8 mouse cellular contexts compared by ENCODE assay signal in the genomic region with DNA sequence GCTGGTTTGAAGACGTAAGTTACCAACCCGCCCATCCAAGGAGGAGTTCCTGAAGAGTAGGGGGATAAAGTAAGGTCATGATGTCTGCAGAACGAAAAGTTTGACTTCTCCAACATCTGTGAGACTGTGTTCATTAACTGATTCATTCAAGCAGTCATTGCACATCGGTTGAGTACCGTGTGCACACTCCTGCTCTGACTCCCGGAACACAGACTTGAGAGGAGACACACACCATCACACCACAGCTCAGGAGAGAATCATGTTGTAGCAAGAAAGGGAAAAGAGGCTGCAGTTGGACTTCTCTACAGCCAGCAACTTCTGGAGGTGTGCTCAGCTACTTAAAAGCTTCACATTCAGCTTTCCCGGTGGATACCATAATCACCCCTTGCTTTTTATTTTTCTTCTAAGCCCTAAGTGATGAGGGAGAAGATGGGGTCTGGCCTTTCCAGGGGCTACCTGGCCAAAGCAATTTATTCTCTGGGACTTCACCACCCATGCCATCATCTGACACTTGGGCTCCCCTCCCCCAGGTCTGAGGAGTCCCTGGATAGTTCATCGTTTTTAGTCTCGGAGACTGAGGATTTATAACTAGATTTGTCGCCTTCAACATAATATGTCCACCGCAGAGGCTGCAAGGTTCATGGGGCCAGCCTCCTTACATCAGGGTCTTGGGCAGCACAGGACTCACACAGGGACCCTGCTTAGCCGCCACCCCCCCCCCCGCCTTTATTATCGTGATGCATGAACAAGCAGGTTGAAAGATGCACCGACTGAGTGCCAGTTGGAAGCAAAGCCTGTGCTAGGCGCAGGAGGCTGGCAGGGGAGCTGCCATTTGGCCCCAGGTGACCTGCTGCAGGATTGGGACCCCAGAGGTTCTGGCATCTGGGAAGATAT. TPM values are rescaled to one million over a fixed set of nuclear protein-coding genes. Genes with fewer than 3 reads are reported as not detected.
DNase-seq lines count a peak whose midpoint lies in the region; ATAC-seq and TF ChIP-seq lines count a peak whose summit lies in the region.

No protein-coding gene starts in this region.

- TF ChIP-seq CTCF in liver, adult 2 months (IDR thresholded peaks at IDR 0.05; ENCODE audit: low read depth, low read length), result no peak
- no peak for TF ChIP-seq CTCF in cortical plate, adult 2 months (IDR thresholded peaks at IDR 0.05; ENCODE audit: extremely low read depth, insufficient read depth, low read length)
- no peak for TF ChIP-seq CTCF in forebrain, postnatal 0 days (IDR thresholded peaks at IDR 0.05; ENCODE audit: low read depth)

- 65% methylated on average over 16 of the region's 16 CpGs for WGBS in liver, adult 2 months
- WGBS in forebrain, postnatal 0 days, result 52% methylated on average over 16 of the region's 16 CpGs
- WGBS in macrophage (ENCODE audit: missing documents), result 70% methylated on average over 16 of the region's 16 CpGs

- no peak for ATAC-seq in forebrain, postnatal 0 days

- no peak for TF ChIP-seq POLR2A in liver, adult 2 months (IDR thresholded peaks at IDR 0.05; ENCODE audit: extremely low read depth, insufficient read depth, low read length)
- no peak for TF ChIP-seq POLR2A in cortical plate, adult 2 months (IDR thresholded peaks at IDR 0.05; ENCODE audit: extremely low read depth, insufficient read depth, low read length)

- H3K27ac ChIP-seq in liver, adult 2 months (replicated peaks; ENCODE audit: insufficient read depth, low read depth, low read length), result peak overlapping the region; percentile 87
- peak overlapping the region; percentile 64 for H3K27ac ChIP-seq in cortical plate, adult 2 months (ENCODE audit: insufficient read depth, low read length)
- peak overlapping the region; percentile 95 for H3K27ac ChIP-seq in forebrain, postnatal 0 days (ENCODE audit: low read depth, low read length)
- H3K27ac ChIP-seq in macrophage, result peak overlapping the region; percentile 79

- H3K4me3 ChIP-seq in liver, adult 2 months (ENCODE audit: insufficient read depth, low read depth, low read length), result peak overlapping the region; percentile 64
- peak overlapping the region; percentile 94 for H3K4me3 ChIP-seq in cortical plate, adult 2 months (ENCODE audit: insufficient read depth, low read length)
- H3K4me3 ChIP-seq in forebrain, postnatal 0 days (ENCODE audit: low read depth, low read length), result peak overlapping the region; percentile 94
- H3K4me3 ChIP-seq in macrophage (ENCODE audit: inconsistent target), result peak overlapping the region; percentile 42

- peaks cover 29% of the 10 kb centered on the region for H3K4me1 ChIP-seq in liver, adult 2 months (ENCODE audit: control insufficient read depth, insufficient read depth, low read length)
- H3K4me1 ChIP-seq in cortical plate, adult 2 months (ENCODE audit: control insufficient read depth, insufficient read depth, low read length), result peaks cover 4% of the 10 kb centered on the region
- peaks cover 22% of the 10 kb centered on the region; the same call in 1 of the 2 replicates for H3K4me1 ChIP-seq in forebrain, postnatal 0 days (ENCODE audit: insufficient read depth)

- H3K9ac ChIP-seq in liver, adult 2 months (ENCODE audit: low read depth, low read length), result peak overlapping the region; percentile 46
- H3K9ac ChIP-seq in forebrain, postnatal 0 days, result peak overlapping the region; percentile 60

- DNase-seq in liver, adult 2 months (ENCODE audit: extremely low read depth, low read depth, low spot score), result no peak
- DNase-seq in liver, result no peak
- DNase-seq in forebrain, postnatal 0 days, result no peak
- DNase-seq in gastrocnemius, postnatal 10 days, result no peak
- no peak for DNase-seq in adrenal gland, adult 2 months
- DNase-seq in gastrocnemius, postnatal 25 days, result no peak

- H3K79me2 ChIP-seq in liver, adult 2 months (ENCODE audit: control insufficient read depth, insufficient read depth, low read length), result peaks cover 34% of the 10 kb centered on the region
- H3K79me2 ChIP-seq in macrophage (ENCODE audit: inconsistent target), result peaks cover 33% of the 10 kb centered on the region

- H3K4me2 ChIP-seq in forebrain, postnatal 0 days (ENCODE audit: low read depth), result peak overlapping the region; percentile 71

- no peaks in the 10 kb centered on the region for H3K9me3 ChIP-seq in forebrain, postnatal 0 days (ENCODE audit: low read length)

- H3K27me3 ChIP-seq in liver, adult 2 months (ENCODE audit: control insufficient read depth, insufficient read depth, low read length), result no peaks in the 10 kb centered on the region
- H3K27me3 ChIP-seq in forebrain, postnatal 0 days (ENCODE audit: insufficient read depth, low read length), result no peaks in the 10 kb centered on the region

- H3K36me3 ChIP-seq in liver, adult 2 months (ENCODE audit: control insufficient read depth, insufficient read depth, low read length), result no peaks in the 10 kb centered on the region
- peaks cover 2% of the 10 kb centered on the region; the same call in 1 of the 2 replicates for H3K36me3 ChIP-seq in forebrain, postnatal 0 days (ENCODE audit: insufficient read depth)
- H3K36me3 ChIP-seq in macrophage (ENCODE audit: inconsistent target), result no peaks in the 10 kb centered on the region

RNA-seq across cellular contexts. Expression of a gene that starts 1.6 kb away (rescaled TPM):
- 54.4 and 56.1 TPM in 2 replicates for total RNA-seq in liver, adult 2 months (2014; rRNA removed)
- polyA plus RNA-seq in liver, adult 2 months (2012; rRNA removed), result 110 and 123 TPM in 2 replicates
- 294 and 314 TPM in 2 replicates for polyA plus RNA-seq in cortical plate, adult 2 months (2012; rRNA removed)
- total RNA-seq in forebrain, postnatal 0 days (2014; rRNA removed), result 127 and 135 TPM in 2 replicates
- 91.8 and 94.1 TPM in 2 replicates for polyA plus RNA-seq in forebrain, postnatal 0 days (2015; fragmentation: Nextera tagmentation; extraction: Ambion mirVana)
- total RNA-seq in macrophage (2018; cell fraction: chromatin; rRNA removed), result 10 to 100 TPM; 21.1 to 94.3 (median 56.1) TPM
- 10 to 100 TPM; 27.4 to 80.7 (median 43.5) TPM for total RNA-seq in macrophage (2018; cell fraction: cytosol; rRNA removed)
- 10 to 100 TPM; 22.9 to 90.8 (median 48.4) TPM for total RNA-seq in macrophage (2018; cell fraction: nucleus; rRNA removed)
- 66.6 to 78.0 TPM (median 74.8 TPM) in 3 replicates for polyA plus RNA-seq in macrophage (2018)
- 100 to 1,000 TPM; 121 to 141 TPM for total RNA-seq in gastrocnemius, postnatal 10 days (2021)
- 100 to 1,000 TPM; 110 to 133 TPM for total RNA-seq in adrenal gland, adult 2 months (2021)
- 241 and 255 TPM in 2 replicates for polyA plus RNA-seq in adrenal gland, adult 2 months (2012; rRNA removed)
- total RNA-seq in gastrocnemius, postnatal 25 days (2021), result 10 to 100 TPM; 85.8 to 99.9 TPM

RNA-seq across cellular contexts. Expression of a gene that starts 15.2 kb away (rescaled TPM):
- 0.28 and 0.34 TPM in 2 replicates for total RNA-seq in liver, adult 2 months (2014; rRNA removed)
- polyA plus RNA-seq in liver, adult 2 months (2012; rRNA removed), result 0.54 and 0.70 TPM in 2 replicates
- polyA plus RNA-seq in cortical plate, adult 2 months (2012; rRNA removed), result 2.5 and 2.8 TPM in 2 replicates
- 1.2 and 2.7 TPM in 2 replicates for total RNA-seq in forebrain, postnatal 0 days (2014; rRNA removed)
- 0.58 and 0.69 TPM in 2 replicates for polyA plus RNA-seq in forebrain, postnatal 0 days (2015; fragmentation: Nextera tagmentation; extraction: Ambion mirVana)
- 10 to 100 TPM in 3 of 26 experiments, 1 to 10 TPM in 23; 3.0 to 12.4 (median 7.6) TPM for total RNA-seq in macrophage (2018; cell fraction: chromatin; rRNA removed)
- 1 to 10 TPM in 1 of 26 experiments, under 1 TPM in 25; 0.03 to 1.0 (median 0.26) TPM for total RNA-seq in macrophage (2018; cell fraction: cytosol; rRNA removed)
- 1 to 10 TPM; 1.3 to 7.4 (median 4.2) TPM for total RNA-seq in macrophage (2018; cell fraction: nucleus; rRNA removed)
- 0.44 to 1.1 TPM in 2 of 3 replicates, not detected in the other for polyA plus RNA-seq in macrophage (2018)
- total RNA-seq in gastrocnemius, postnatal 10 days (2021), result 1 to 10 TPM in 1 of 2 experiments, under 1 TPM in 1; 0.45 to 1.2 TPM
- total RNA-seq in adrenal gland, adult 2 months (2021), result 1 to 10 TPM; 1.3 to 1.4 TPM
- 2.2 and 2.3 TPM in 2 replicates for polyA plus RNA-seq in adrenal gland, adult 2 months (2012; rRNA removed)
- under 1 TPM; 0.21 to 0.33 TPM for total RNA-seq in gastrocnemius, postnatal 25 days (2021)

RNA-seq across cellular contexts. Expression of a gene that starts 18.4 kb away (rescaled TPM):
- 0.28 and 1.4 TPM in 2 replicates for total RNA-seq in liver, adult 2 months (2014; rRNA removed)
- 3.3 and 5.5 TPM in 2 replicates for polyA plus RNA-seq in liver, adult 2 months (2012; rRNA removed)
- 4.0 and 4.3 TPM in 2 replicates for polyA plus RNA-seq in cortical plate, adult 2 months (2012; rRNA removed)
- total RNA-seq in forebrain, postnatal 0 days (2014; rRNA removed), result 3.0 and 4.9 TPM in 2 replicates
- polyA plus RNA-seq in forebrain, postnatal 0 days (2015; fragmentation: Nextera tagmentation; extraction: Ambion mirVana), result 4.2 and 4.5 TPM in 2 replicates
- total RNA-seq in macrophage (2018; cell fraction: chromatin; rRNA removed), result 1 to 10 TPM in 19 of 26 experiments, under 1 TPM in 3, not detected in 4; 0.61 to 7.4 (median 2.9) TPM
- 1 to 10 TPM in 24 of 26 experiments, under 1 TPM in 2; 0.80 to 4.2 (median 2.1) TPM for total RNA-seq in macrophage (2018; cell fraction: cytosol; rRNA removed)
- 1 to 10 TPM in 25 of 26 experiments, not detected in 1; 1.5 to 8.1 (median 4.3) TPM for total RNA-seq in macrophage (2018; cell fraction: nucleus; rRNA removed)
- 0.60 to 3.8 TPM (median 2.4 TPM) in 3 replicates for polyA plus RNA-seq in macrophage (2018)
- total RNA-seq in gastrocnemius, postnatal 10 days (2021), result 1 to 10 TPM in 1 of 2 experiments, under 1 TPM in 1; 0.99 to 1.3 TPM
- total RNA-seq in adrenal gland, adult 2 months (2021), result 1 to 10 TPM; 2.0 to 4.0 TPM
- 31.5 and 33.0 TPM in 2 replicates for polyA plus RNA-seq in adrenal gland, adult 2 months (2012; rRNA removed)
- total RNA-seq in gastrocnemius, postnatal 25 days (2021), result 1 to 10 TPM in 1 of 2 experiments, under 1 TPM in 1; 0.92 to 1.2 TPM

RNA-seq across cellular contexts. Expression of a gene that starts 18.4 kb away (rescaled TPM):
- total RNA-seq in liver, adult 2 months (2014; rRNA removed), result 7.6 and 11.4 TPM in 2 replicates
- 61.2 and 63.2 TPM in 2 replicates for polyA plus RNA-seq in liver, adult 2 months (2012; rRNA removed)
- polyA plus RNA-seq in cortical plate, adult 2 months (2012; rRNA removed), result 63.2 and 63.9 TPM in 2 replicates
- 21.0 and 24.1 TPM in 2 replicates for total RNA-seq in forebrain, postnatal 0 days (2014; rRNA removed)
- polyA plus RNA-seq in forebrain, postnatal 0 days (2015; fragmentation: Nextera tagmentation; extraction: Ambion mirVana), result 86.8 and 87.9 TPM in 2 replicates
- 10 to 100 TPM in 13 of 26 experiments, 1 to 10 TPM in 13; 2.6 to 18.9 (median 10.4) TPM for total RNA-seq in macrophage (2018; cell fraction: chromatin; rRNA removed)
- 10 to 100 TPM; 33.6 to 57.3 (median 44.7) TPM for total RNA-seq in macrophage (2018; cell fraction: cytosol; rRNA removed)
- 10 to 100 TPM in 25 of 26 experiments, 1 to 10 TPM in 1; 8.5 to 48.4 (median 29.4) TPM for total RNA-seq in macrophage (2018; cell fraction: nucleus; rRNA removed)
- 34.4 to 66.1 TPM (median 53.0 TPM) in 3 replicates for polyA plus RNA-seq in macrophage (2018)
- total RNA-seq in gastrocnemius, postnatal 10 days (2021), result 10 to 100 TPM; 18.4 to 23.9 TPM
- total RNA-seq in adrenal gland, adult 2 months (2021), result 10 to 100 TPM; 55.9 to 68.7 TPM
- polyA plus RNA-seq in adrenal gland, adult 2 months (2012; rRNA removed), result 161 and 190 TPM in 2 replicates
- total RNA-seq in gastrocnemius, postnatal 25 days (2021), result 10 to 100 TPM; 14.3 to 18.4 TPM

RNA-seq across cellular contexts. Expression of a gene that starts 30.9 kb away (rescaled TPM):
- 45.7 and 59.3 TPM in 2 replicates for total RNA-seq in liver, adult 2 months (2014; rRNA removed)
- polyA plus RNA-seq in liver, adult 2 months (2012; rRNA removed), result 194 and 205 TPM in 2 replicates
- polyA plus RNA-seq in cortical plate, adult 2 months (2012; rRNA removed), result 329 and 330 TPM in 2 replicates
- total RNA-seq in forebrain, postnatal 0 days (2014; rRNA removed), result 156 and 201 TPM in 2 replicates
- 154 and 155 TPM in 2 replicates for polyA plus RNA-seq in forebrain, postnatal 0 days (2015; fragmentation: Nextera tagmentation; extraction: Ambion mirVana)
- total RNA-seq in macrophage (2018; cell fraction: chromatin; rRNA removed), result 10 to 100 TPM in 5 of 26 experiments, 1 to 10 TPM in 20, under 1 TPM in 1; 0.62 to 16.1 (median 5.5) TPM
- 10 to 100 TPM; 37.6 to 76.2 (median 53.9) TPM for total RNA-seq in macrophage (2018; cell fraction: cytosol; rRNA removed)
- total RNA-seq in macrophage (2018; cell fraction: nucleus; rRNA removed), result 10 to 100 TPM in 23 of 26 experiments, 1 to 10 TPM in 3; 6.8 to 32.4 (median 16.1) TPM
- 11.7 to 58.2 TPM (median 51.7 TPM) in 3 replicates for polyA plus RNA-seq in macrophage (2018)
- total RNA-seq in gastrocnemius, postnatal 10 days (2021), result 10 to 100 TPM; 69.6 to 73.3 TPM
- 100 to 1,000 TPM in 1 of 2 experiments, 10 to 100 TPM in 1; 86.5 to 104 TPM for total RNA-seq in adrenal gland, adult 2 months (2021)
- polyA plus RNA-seq in adrenal gland, adult 2 months (2012; rRNA removed), result 613 and 625 TPM in 2 replicates
- total RNA-seq in gastrocnemius, postnatal 25 days (2021), result 10 to 100 TPM; 53.8 to 58.8 TPM

Comparison
In these comparisons a context has a peak if more than half of its experiments do, and no peak if none do; other contexts are left out.
1. H3K4me3 ChIP-seq: peak in every context shown above with its lines; median percentile 94 in cortical plate, adult 2 months; 94 in forebrain, postnatal 0 days; 64 in liver, adult 2 months; 42 in macrophage.